Mouse (Mus musculus) limb, embryonic 14.5 days (tissue): ENCODE measurements around the gene Sf3a1. TPM values are rescaled to one million over a fixed set of nuclear protein-coding genes. Genes with fewer than 3 reads are reported as not detected.

Experiments
- ATAC-seq: fragments of 200-750 bp; cut with Nextera tagmentation; 2 replicates; pipeline ENCODE4 v1.8.0; 2017; ENCODE audit warnings: low read depth, moderate number of reproducible peaks, moderate TSS enrichment; ENCODE audit not compliant: low FRiP score
- DNase-seq: peaks from one replicate; pipeline ENCODE4 v3.0.0-alpha.2; 2015; ENCODE audit warnings: low spot score
- H3K27ac ChIP-seq: fragments of 300-500 bp; sonication (generic); replicated peaks from 2 replicates; pipeline ENCODE4 v1.5.1; 2014; ENCODE audit warnings: low read depth, mild to moderate bottlenecking, low read length, moderate library complexity, mixed read lengths
- H3K27me3 ChIP-seq: fragments of 300-500 bp; sonication (generic); 2 replicates; pipeline ENCODE4 v1.6.1; 2014; ENCODE audit warnings: low read length, mixed read lengths; ENCODE audit not compliant: control insufficient read depth, insufficient read depth
- H3K36me3 ChIP-seq: fragments of 300-500 bp; sonication (generic); 2 replicates; pipeline ENCODE4 v1.6.1; 2014; ENCODE audit warnings: mild to moderate bottlenecking, low read length, moderate library complexity, mixed read lengths; ENCODE audit not compliant: control insufficient read depth, insufficient read depth
- H3K4me1 ChIP-seq: fragments of 300-500 bp; sonication (generic); 2 replicates; pipeline ENCODE4 v1.6.1; 2014; ENCODE audit warnings: antibody characterized with exemption, low read length, mixed read lengths; ENCODE audit not compliant: control insufficient read depth, insufficient read depth
- H3K4me2 ChIP-seq: fragments of 300-500 bp; sonication (generic); replicated peaks from 2 replicates; pipeline ENCODE4 v1.6.1; 2014; ENCODE audit warnings: low read depth, mild to moderate bottlenecking, low read length, moderate library complexity; ENCODE audit not compliant: severe bottlenecking
- H3K4me3 ChIP-seq: fragments of 300-500 bp; sonication (generic); replicated peaks from 2 replicates; pipeline ENCODE4 v1.5.1; 2014; ENCODE audit warnings: low read length
- H3K9ac ChIP-seq: fragments of 300-500 bp; sonication (generic); 2 replicates; pipeline ENCODE4 v1.6.1; 2014; ENCODE audit warnings: mild to moderate bottlenecking, low read depth, low read length, moderate library complexity; ENCODE audit not compliant: severe bottlenecking
- H3K9me3 ChIP-seq: fragments of 300-500 bp; sonication (generic); 2 replicates; pipeline ENCODE4 v1.6.1; 2016; ENCODE audit warnings: low read length; ENCODE audit not compliant: control insufficient read depth
- POLR2A ChIP-seq: fragments of 200-500 bp; IDR thresholded peaks from 2 replicates; pipeline ENCODE4 v1.8.0; 2012; ENCODE audit warnings: inconsistent platforms, mild to moderate bottlenecking, moderate library complexity, borderline replicate concordance; ENCODE audit not compliant: insufficient read depth, insufficient read length; ENCODE audit errors: extremely low read depth
- WGBS: fragments of 180-500 bp; shearing (Covaris S2); extraction: QIAGEN DNeasy Blood & Tissue Kit; methylation state at CpG from one replicate; pipeline ENCODE4 v1.1.7; 2014; 5-methylcytosine and 5-hydroxymethylcytosine counted together
- polyA plus RNA-seq, 2 experiments: library from polyadenylated mRNA; depleted of rRNA in 1 of 2; stranded (reverse) in 1 of 2; unstranded in 1 of 2; fragments of >200 nt; fragmentation: Nextera tagmentation in 1 of 2; extraction: Ambion mirVana in 1 of 2; gene quantifications; 2 replicates each; pipeline versions ENCODE4 v1.2.1 to v1.2.3; 2012 to 2014

The Sf3a1 gene
- polyA plus RNA-seq, 2 experiments = 54.7 to 67.5 TPM

- no peaks in the 10 kb centered on the region for H3K27me3 ChIP-seq
- peaks cover 20% of the 10 kb centered on the region; the same call in 1 of the 2 replicates for H3K4me1 ChIP-seq
- H3K4me3 ChIP-seq = peak overlapping the region; percentile 57
- DNase-seq (no peak), ATAC-seq (no peak)
- 0 out of 2 replicates have a peak overlapping the region, but pooled peaks have one; percentile 44 for H3K27ac ChIP-seq
- 9% methylated on average over 15 of the region's 15 CpGs for WGBS
- peaks cover 47% of the 10 kb centered on the region for H3K36me3 ChIP-seq
- H3K4me2 ChIP-seq = peak overlapping the region; percentile 86
- H3K9me3 ChIP-seq = no peaks in the 10 kb centered on the region
- peak overlapping the region; percentile 72 for H3K9ac ChIP-seq
- no peak for TF ChIP-seq POLR2A
Measured at GRCm38 (mm10) chr11:4160758-4161480, 769 bp downstream of the Sf3a1 start.

DNA sequence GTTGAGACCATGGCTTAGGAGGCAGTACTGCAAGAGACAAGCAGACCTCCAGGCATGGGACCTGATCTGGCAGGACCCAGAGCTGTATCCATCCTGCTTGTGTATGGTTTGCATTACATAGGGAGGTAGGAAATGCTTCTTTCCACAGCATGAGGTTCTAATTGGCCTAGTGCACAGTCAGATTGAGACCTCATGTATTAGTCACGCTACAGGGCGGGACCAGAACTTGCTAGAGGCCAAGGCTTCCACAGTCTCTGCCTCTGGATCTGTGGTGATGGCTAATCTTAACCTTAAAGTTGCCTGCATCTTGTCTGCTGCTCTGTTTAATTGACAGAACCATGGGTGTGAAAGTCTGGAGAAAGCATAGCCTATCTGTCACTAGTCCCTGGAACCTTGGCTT lies 4.6 kb downstream of the Sf3a1 start:
- Histone ChIP-seq H3K27ac (no peak overlapping the region), H3K4me2 (no peak overlapping the region), H3K9me3 (no peaks in the 10 kb centered on the region), H3K4me3 (no peak overlapping the region), H3K27me3 (no peaks in the 10 kb centered on the region), H3K9ac (0 out of 2 replicates have a peak overlapping the region, but pooled peaks have one; percentile 21), H3K4me1 (peaks cover 13% of the 10 kb centered on the region; the same call in 1 of the 2 replicates), H3K36me3 (peaks cover 85% of the 10 kb centered on the region)
- TF ChIP-seq POLR2A = no peak
- ATAC-seq = no peak
- WGBS = 73% methylated on average over 2 of the region's 2 CpGs
- peak; percentile 26 for DNase-seq

- peaks cover 6% of the 10 kb centered on the region; the same call in 1 of the 2 replicates for H3K4me1 ChIP-seq
- DNase-seq (no peak), ATAC-seq (no peak)
- H3K4me3 ChIP-seq = no peak overlapping the region
- H3K9me3 ChIP-seq = no peaks in the 10 kb centered on the region
- TF ChIP-seq POLR2A = no peak
- H3K27me3 ChIP-seq = no peaks in the 10 kb centered on the region
- no peak overlapping the region for H3K9ac ChIP-seq
- 85% methylated on average over 7 of the region's 7 CpGs for WGBS
- peaks cover 99% of the 10 kb centered on the region for H3K36me3 ChIP-seq
- no peak overlapping the region for H3K27ac ChIP-seq
- H3K4me2 ChIP-seq = no peak overlapping the region
Measured at GRCm38 (mm10) chr11:4166467-4167090, 6.4 kb downstream of the Sf3a1 start.

GRCm38 (mm10) chr11:4174586-4174985 lies 14.4 kb downstream of the Sf3a1 start:
- Histone ChIP-seq H3K9ac (no peak overlapping the region), H3K4me1 (no peaks in the 10 kb centered on the region), H3K4me3 (no peak overlapping the region), H3K4me2 (no peak overlapping the region), H3K9me3 (no peaks in the 10 kb centered on the region), H3K27ac (no peak overlapping the region), H3K27me3 (no peaks in the 10 kb centered on the region), H3K36me3 (peaks cover 100% of the 10 kb centered on the region)
- 93% methylated on average over 5 of the region's 5 CpGs for WGBS
- ATAC-seq (no peak), DNase-seq (no peak)
- TF ChIP-seq POLR2A = no peak

- TF ChIP-seq POLR2A = no peak
- Histone ChIP-seq H3K4me1 (no peaks in the 10 kb centered on the region), H3K36me3 (peaks cover 99% of the 10 kb centered on the region), H3K4me3 (no peak overlapping the region), H3K9ac (no peak overlapping the region), H3K4me2 (no peak overlapping the region), H3K27ac (no peak overlapping the region), H3K9me3 (no peaks in the 10 kb centered on the region), H3K27me3 (no peaks in the 10 kb centered on the region)
- no peak for DNase-seq
- 69% methylated on average over 4 of the region's 4 CpGs for WGBS
- ATAC-seq = no peak
Measured at GRCm38 (mm10) chr11:4177716-4178115, 17.6 kb downstream of the Sf3a1 start.
